Mouse (Mus musculus) kidney, adult 2 months (tissue): ENCODE data around the gene 1810013L24Rik.

ENCODE experiments used
- CTCF ChIP-seq: fragments of 200-500 bp; conservative IDR thresholded peaks from 2 replicates; pipeline ENCODE4 v1.5.1; 2011; ENCODE audit warnings: low read depth, mild to moderate bottlenecking, control low read depth, low read length, moderate library complexity, mixed read lengths; ENCODE audit not compliant: insufficient read depth, insufficient read length
- POLR2A ChIP-seq: fragments of 200-500 bp; IDR thresholded peaks from one replicate; pipeline ENCODE4 v1.6.1; 2011; ENCODE audit warnings: low read depth, low read length, control low read depth

GRCm38 (mm10) chr16:8848309-8849068, 18.6 kb downstream of the 1810013L24Rik start:
- TF ChIP-seq CTCF = no peak
- no peak for TF ChIP-seq POLR2A
